Mouse (Mus musculus) testis, adult 2 months (tissue): Measurements from ENCODE around the gene Foxn3.

Experiments used
- CTCF ChIP-seq: fragments of 200-500 bp; IDR thresholded peaks from 2 replicates; pipeline ENCODE4 v1.5.1; 2012; ENCODE audit warnings: low read depth, mild to moderate bottlenecking, inconsistent platforms, low read length, moderate library complexity; ENCODE audit not compliant: control insufficient read depth, insufficient read depth, insufficient replicate concordance
- POLR2A ChIP-seq: fragments of 200-500 bp; IDR thresholded peaks from 2 replicates; pipeline ENCODE4 v1.6.1; 2012; ENCODE audit warnings: low read depth, mild to moderate bottlenecking, inconsistent platforms, low read length, moderate library complexity; ENCODE audit not compliant: control insufficient read depth

DNA sequence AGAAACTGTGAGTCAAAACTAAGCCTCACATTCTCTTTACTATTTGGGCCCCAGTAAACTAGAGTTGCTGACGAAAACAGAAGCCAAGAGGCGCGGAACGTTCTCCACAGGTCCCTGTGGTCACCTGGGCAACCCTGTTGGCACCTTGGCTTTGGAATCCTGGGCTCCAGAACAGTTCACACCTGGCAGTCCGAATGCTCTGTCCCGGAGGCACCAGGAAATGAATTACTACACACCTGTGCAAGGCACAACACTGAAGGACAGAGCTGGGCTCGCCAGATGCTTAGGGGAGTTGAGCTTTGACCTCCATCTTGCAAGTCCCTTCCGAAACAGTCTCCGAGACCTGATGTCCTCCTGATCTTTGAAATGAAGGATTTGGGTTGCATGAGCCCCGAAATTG lies 44.7 kb downstream of the Foxn3 start:
- TF ChIP-seq CTCF (no peak), POLR2A (no peak)
